Mouse (Mus musculus) cerebral cortex, adult 2 months (tissue): ENCODE measurements around the gene Acad12.

ENCODE experiments used
- WGBS: fragments of 180-500 bp; shearing (Covaris S2); methylation state at CpG from one replicate; pipeline ENCODE4 v1.1.7; 2018; 5-methylcytosine and 5-hydroxymethylcytosine counted together

Gene Acad12

GRCm38 (mm10) chr5:121618592-121619513 lies at the start of gene Acad12:
Gene Acad12 (minus strand): TSS chr5:121618938.
- under 1% methylated on average over 57 of the region's 58 CpGs for WGBS

- 54% methylated on average over 6 of the region's 6 CpGs for WGBS
These were observed 49.7 kb upstream of the Acad12 start for GRCm38 (mm10) chr5:121668411-121668810.

GRCm38 (mm10) chr5:121667067-121667466 lies 48.3 kb upstream of the Acad12 start:
- WGBS, result 88% methylated on average over 4 of the region's 4 CpGs

- WGBS, result 96% methylated on average over 9 of the region's 9 CpGs
These were observed 46.2 kb upstream of the Acad12 start for GRCm38 (mm10) chr5:121664971-121665370.

- 91% methylated on average over 6 of the region's 6 CpGs for WGBS
These were observed 45.3 kb upstream of the Acad12 start for GRCm38 (mm10) chr5:121664078-121664477.

- 84% methylated on average over 8 of the region's 8 CpGs for WGBS
These were observed 44.7 kb upstream of the Acad12 start for GRCm38 (mm10) chr5:121663456-121663855.

- 84% methylated on average over 5 of the region's 5 CpGs for WGBS
These were observed 42.8 kb upstream of the Acad12 start for GRCm38 (mm10) chr5:121661494-121661893.

- WGBS, result 1% methylated on average over 26 of the region's 26 CpGs
These were observed 42.1 kb upstream of the Acad12 start for GRCm38 (mm10) chr5:121660897-121661254.

- under 1% methylated on average over 84 of the region's 85 CpGs for WGBS
These were observed 41.5 kb upstream of the Acad12 start, which contains the start of the genes Acad10 and Brap for GRCm38 (mm10) chr5:121660059-121660896. Gene Acad10 (minus strand): TSS chr5:121660514. Gene Brap (plus strand): TSS chr5:121660563.

- 93% methylated on average over 6 of the region's 6 CpGs for WGBS
These were observed 38.9 kb upstream of the Acad12 start for GRCm38 (mm10) chr5:121657656-121658055.

GRCm38 (mm10) chr5:121656866-121657265 lies 38.1 kb upstream of the Acad12 start:
- WGBS, result 74% methylated on average over 6 of the region's 6 CpGs

GRCm38 (mm10) chr5:121654526-121654925 lies 35.8 kb upstream of the Acad12 start:
- WGBS, result 93% methylated on average over 4 of the region's 4 CpGs

- 86% methylated on average over 7 of the region's 7 CpGs for WGBS
These were observed 30.4 kb upstream of the Acad12 start for GRCm38 (mm10) chr5:121649134-121649533.

GRCm38 (mm10) chr5:121639601-121640000 lies 20.9 kb upstream of the Acad12 start:
- 97% methylated on average over 9 of the region's 9 CpGs for WGBS

- WGBS, result 82% methylated on average over 6 of the region's 6 CpGs
These were observed 18.6 kb upstream of the Acad12 start for GRCm38 (mm10) chr5:121637296-121637695.

- WGBS, result 97% methylated on average over 5 of the region's 5 CpGs
These were observed 15.9 kb upstream of the Acad12 start for GRCm38 (mm10) chr5:121634668-121635067.

GRCm38 (mm10) chr5:121632804-121633203 lies 14.1 kb upstream of the Acad12 start:
- 58% methylated on average over 3 of the region's 3 CpGs for WGBS

- WGBS, result 71% methylated on average over 9 of the region's 9 CpGs
These were observed 12.4 kb upstream of the Acad12 start for GRCm38 (mm10) chr5:121631106-121631647.

- 0% methylated on average over 1 of the region's 1 CpGs for WGBS
These were observed 9.1 kb upstream of the Acad12 start for GRCm38 (mm10) chr5:121627871-121628270.

- 64% methylated on average over 3 of the region's 3 CpGs for WGBS
These were observed 4.5 kb upstream of the Acad12 start for GRCm38 (mm10) chr5:121623241-121623640.

GRCm38 (mm10) chr5:121621102-121621501 lies 2.4 kb upstream of the Acad12 start:
- 95% methylated on average over 5 of the region's 5 CpGs for WGBS

GRCm38 (mm10) chr5:121614921-121615320 lies 3.8 kb downstream of the Acad12 start:
- 79% methylated on average over 3 of the region's 3 CpGs for WGBS
